Mouse (Mus musculus): ENCODE measurements at regions not wholly inside any gene's neighbourhood (a gene's known extent, or its start where the extent isn't known, plus 50 kb on each side); places are given as distances from the start of the nearest gene placed in this dataset.

DNA sequence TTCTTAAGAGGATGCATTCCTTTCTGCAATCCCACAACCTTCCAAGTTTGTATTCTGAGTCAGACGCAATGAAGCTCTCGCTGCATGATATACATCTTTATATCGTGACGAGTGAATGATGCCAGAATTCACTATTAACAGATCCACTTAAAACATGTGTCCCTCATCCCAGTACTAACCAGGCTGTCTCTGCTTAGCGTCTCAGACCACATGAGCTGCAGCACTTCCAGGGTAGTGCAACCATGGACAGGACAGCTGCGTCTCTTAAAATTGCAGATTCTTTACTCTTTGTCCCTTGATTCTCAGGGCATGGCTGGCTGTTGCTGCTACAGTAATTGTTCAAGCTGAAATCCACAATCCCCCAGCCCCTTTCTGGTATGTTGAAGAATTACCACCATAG is 491.9 kb downstream of the Dcdc2c start:
- Histone ChIP-seq H3K9ac (ENCODE audit: low read length) (no peak overlapping the region), H3K4me3 (ENCODE audit: low read depth, low read length) (no peak overlapping the region), H3K36me3 (ENCODE audit: control insufficient read depth, insufficient read depth, low read length) (no peaks in the 10 kb centered on the region), H3K27ac (ENCODE audit: low read depth) (no peak overlapping the region), H3K27me3 (replicated peaks; ENCODE audit: control insufficient read depth, insufficient read depth, low read length) (no peaks in the 10 kb centered on the region), H3K4me1 (replicated peaks; ENCODE audit: control insufficient read depth, insufficient read depth, low read length) (no peaks in the 10 kb centered on the region), H3K4me2 (ENCODE audit: low read length) (no peak overlapping the region), H3K9me3 (ENCODE audit: control insufficient read depth, low read length) (no peaks in the 10 kb centered on the region)
- DNase-seq (ENCODE audit: low spot score) = no peak
- no peak; the same call in 1 of the 2 replicates for ATAC-seq (replicated peaks; ENCODE audit: low FRiP score, low TSS enrichment, low read depth)
- WGBS = 29% methylated on average over 6 of the region's 6 CpGs

DNA sequence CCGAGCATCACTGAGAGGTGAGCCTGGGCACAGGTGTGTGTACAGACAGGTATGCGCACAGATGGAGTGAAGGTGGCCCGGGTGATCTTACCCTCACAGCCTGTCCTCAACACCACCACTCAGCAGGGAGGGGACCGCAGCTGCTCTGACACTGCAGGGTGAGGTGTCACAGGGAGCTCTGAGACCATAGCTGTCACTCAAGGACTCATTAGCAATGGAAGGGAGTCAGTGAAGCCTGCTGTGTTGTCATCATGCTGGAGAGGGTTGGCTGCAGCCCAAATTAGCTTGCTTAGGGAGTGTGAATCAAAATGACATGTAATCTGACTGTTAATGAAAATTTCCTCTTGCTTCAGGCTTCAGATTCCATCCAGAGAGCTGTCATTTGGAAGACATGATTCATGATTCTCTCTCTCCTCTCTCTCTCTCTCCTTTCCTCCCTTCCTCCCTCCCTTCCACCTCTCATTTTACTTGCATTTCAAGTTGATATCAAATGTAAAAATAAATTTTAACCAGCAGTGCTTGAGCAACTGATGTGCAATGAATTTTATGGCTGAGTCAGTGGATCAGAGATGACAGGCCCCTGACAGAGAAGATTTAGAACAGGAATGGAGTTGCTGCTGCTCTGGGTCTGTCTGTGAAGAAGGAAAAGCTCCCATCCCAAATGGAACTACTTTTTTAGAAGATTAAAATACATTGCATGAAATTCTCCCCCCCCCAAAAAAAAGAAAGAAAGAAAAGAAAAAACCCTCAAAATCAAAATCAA is 496.5 kb downstream of the Dcdc2c start:
- Histone ChIP-seq H3K36me3 (ENCODE audit: control insufficient read depth, insufficient read depth, low read length) (no peaks in the 10 kb centered on the region), H3K27ac (ENCODE audit: low read depth) (no peak overlapping the region), H3K4me1 (replicated peaks; ENCODE audit: control insufficient read depth, insufficient read depth, low read length) (no peaks in the 10 kb centered on the region), H3K4me3 (ENCODE audit: low read depth, low read length) (no peak overlapping the region), H3K27me3 (replicated peaks; ENCODE audit: control insufficient read depth, insufficient read depth, low read length) (no peaks in the 10 kb centered on the region), H3K9me3 (ENCODE audit: control insufficient read depth, low read length) (no peaks in the 10 kb centered on the region), H3K4me2 (ENCODE audit: low read length) (no peak overlapping the region), H3K9ac (ENCODE audit: low read length) (no peak overlapping the region)
- ATAC-seq (replicated peaks; ENCODE audit: low FRiP score, low TSS enrichment, low read depth) (no peak), DNase-seq (ENCODE audit: low spot score) (no peak)
- 52% methylated on average over 4 of the region's 4 CpGs for WGBS

DNA sequence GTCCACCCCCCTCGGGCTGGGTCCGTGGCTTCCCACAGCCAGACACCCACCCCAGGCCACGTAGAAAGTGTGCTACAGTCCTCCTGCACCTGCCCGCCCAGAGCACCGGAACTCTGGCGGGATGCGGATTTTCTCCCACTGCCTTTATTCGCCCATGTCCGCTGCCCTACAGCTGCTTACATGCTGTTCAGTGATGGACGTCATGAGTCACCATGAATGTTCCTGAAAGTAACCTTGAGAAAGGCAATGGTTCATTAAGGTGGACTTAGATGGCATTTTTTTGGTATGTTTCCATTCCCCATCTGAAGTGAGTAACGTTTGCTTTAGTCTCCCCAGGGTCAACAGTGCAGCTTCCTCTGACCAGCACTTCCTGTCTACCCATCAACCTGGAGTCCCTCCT is 497.8 kb downstream of the Dcdc2c start:
- Histone ChIP-seq H3K4me2 (ENCODE audit: low read length) (no peak overlapping the region), H3K4me1 (replicated peaks; ENCODE audit: control insufficient read depth, insufficient read depth, low read length) (no peaks in the 10 kb centered on the region), H3K36me3 (ENCODE audit: control insufficient read depth, insufficient read depth, low read length) (no peaks in the 10 kb centered on the region), H3K9ac (ENCODE audit: low read length) (no peak overlapping the region), H3K27me3 (replicated peaks; ENCODE audit: control insufficient read depth, insufficient read depth, low read length) (no peaks in the 10 kb centered on the region), H3K27ac (ENCODE audit: low read depth) (no peak overlapping the region), H3K9me3 (ENCODE audit: control insufficient read depth, low read length) (0 out of 2 replicates have a peak, but pooled peaks cover 2% of the 10 kb centered on the region), H3K4me3 (ENCODE audit: low read depth, low read length) (no peak overlapping the region)
- no peak for DNase-seq (ENCODE audit: low spot score)
- no peak for ATAC-seq (replicated peaks; ENCODE audit: low FRiP score, low TSS enrichment, low read depth)
- WGBS = 92% methylated on average over 11 of the region's 11 CpGs

DNA sequence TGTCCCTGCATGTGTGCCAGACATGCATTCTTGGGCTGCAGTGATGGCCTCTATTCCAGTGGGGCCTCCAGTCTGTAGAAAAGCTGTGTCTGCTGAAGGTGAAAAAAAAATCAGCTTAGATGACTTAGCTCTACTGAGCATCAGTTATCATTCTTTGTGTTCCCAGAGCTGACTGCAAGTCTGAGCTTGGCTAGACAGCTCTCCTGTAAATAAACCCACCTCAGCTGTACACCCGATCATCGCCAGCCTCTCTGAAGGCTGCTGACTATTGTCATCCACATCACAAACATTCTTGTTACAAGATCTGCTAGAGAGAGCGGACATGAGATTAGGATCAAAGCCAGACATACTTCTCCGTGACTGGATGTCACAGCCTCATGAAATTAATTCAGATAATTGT is 504.2 kb downstream of the Dcdc2c start:
- H3K9ac ChIP-seq (ENCODE audit: low read length) = no peak overlapping the region
- H3K27me3 ChIP-seq (replicated peaks; ENCODE audit: control insufficient read depth, insufficient read depth, low read length) = no peaks in the 10 kb centered on the region
- no peak for ATAC-seq (replicated peaks; ENCODE audit: low FRiP score, low TSS enrichment, low read depth)
- no peak overlapping the region for H3K4me3 ChIP-seq (ENCODE audit: low read depth, low read length)
- no peak overlapping the region for H3K4me2 ChIP-seq (ENCODE audit: low read length)
- 0 out of 2 replicates have a peak, but pooled peaks cover 2% of the 10 kb centered on the region for H3K9me3 ChIP-seq (ENCODE audit: control insufficient read depth, low read length)
- H3K27ac ChIP-seq (ENCODE audit: low read depth) = no peak overlapping the region
- H3K36me3 ChIP-seq (ENCODE audit: control insufficient read depth, insufficient read depth, low read length) = no peaks in the 10 kb centered on the region
- H3K4me1 ChIP-seq (replicated peaks; ENCODE audit: control insufficient read depth, insufficient read depth, low read length) = no peaks in the 10 kb centered on the region
- DNase-seq (ENCODE audit: low spot score) = no peak
- WGBS = 37% methylated on average over 4 of the region's 4 CpGs

DNA sequence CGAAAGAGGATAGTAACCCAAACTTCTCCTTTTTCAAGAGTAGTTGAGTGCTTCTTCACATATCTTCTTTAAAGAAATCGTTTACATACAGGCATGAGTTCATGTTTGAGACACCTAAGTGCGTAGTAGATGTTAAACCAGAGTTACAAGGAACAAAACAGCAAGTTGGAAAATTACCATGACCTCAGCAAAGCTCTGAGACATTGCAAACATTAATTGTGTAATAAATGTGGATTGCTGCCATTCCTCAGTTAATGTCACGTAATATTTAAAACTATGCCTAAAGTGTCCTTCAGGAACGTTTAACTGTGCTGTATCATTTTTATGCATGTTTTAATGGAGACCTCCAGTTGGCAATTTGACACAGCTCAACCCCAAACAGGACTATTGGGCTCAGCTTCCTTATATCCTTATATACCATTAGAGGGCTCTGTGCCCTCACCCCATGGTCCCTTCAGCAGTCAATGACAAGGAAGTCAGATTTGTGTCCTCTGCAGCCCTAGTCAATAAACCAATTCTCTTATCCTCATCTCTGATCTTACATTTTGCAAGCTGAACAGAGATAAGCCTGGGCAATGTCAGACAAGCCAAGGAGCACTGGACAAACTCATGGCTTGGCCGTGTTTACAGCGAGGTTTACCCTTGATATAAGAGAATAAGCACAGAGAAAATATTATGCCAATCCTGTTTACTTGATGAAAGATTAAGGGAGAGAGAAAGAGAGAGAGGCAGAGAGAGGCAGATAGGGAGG is 513.9 kb downstream of the Dcdc2c start:
- Histone ChIP-seq H3K27ac (ENCODE audit: low read depth) (no peak overlapping the region), H3K4me3 (ENCODE audit: low read depth, low read length) (no peak overlapping the region), H3K4me1 (replicated peaks; ENCODE audit: control insufficient read depth, insufficient read depth, low read length) (no peaks in the 10 kb centered on the region), H3K36me3 (ENCODE audit: control insufficient read depth, insufficient read depth, low read length) (no peaks in the 10 kb centered on the region), H3K4me2 (ENCODE audit: low read length) (no peak overlapping the region), H3K9ac (ENCODE audit: low read length) (no peak overlapping the region), H3K27me3 (replicated peaks; ENCODE audit: control insufficient read depth, insufficient read depth, low read length) (no peaks in the 10 kb centered on the region), H3K9me3 (ENCODE audit: control insufficient read depth, low read length) (no peaks in the 10 kb centered on the region)
- DNase-seq (ENCODE audit: low spot score) = no peak
- ATAC-seq (replicated peaks; ENCODE audit: low FRiP score, low TSS enrichment, low read depth) = no peak
- 55% methylated on average over 7 of the region's 7 CpGs for WGBS

DNA sequence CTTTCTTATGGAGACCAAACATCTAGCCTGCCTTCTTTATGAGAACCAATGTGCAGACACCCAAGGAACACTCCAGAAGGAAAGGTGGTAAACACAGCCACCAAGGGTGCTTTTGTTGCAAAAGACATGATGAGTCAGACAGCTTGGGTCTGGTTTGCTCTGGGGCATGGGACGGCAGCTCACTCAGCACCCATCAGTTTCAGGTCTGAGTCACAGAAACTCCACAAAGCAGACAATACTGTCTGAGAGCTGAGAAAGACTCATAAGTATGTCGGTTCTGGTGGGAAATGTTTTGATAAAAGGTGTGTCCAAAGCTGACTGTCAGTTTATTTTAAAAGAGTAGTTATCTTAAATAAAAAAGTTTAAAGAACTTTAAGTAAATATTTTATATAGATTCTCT is 553.0 kb downstream of the Dcdc2c start:
- no peaks in the 10 kb centered on the region for H3K36me3 ChIP-seq (ENCODE audit: control insufficient read depth, insufficient read depth, low read length)
- H3K9ac ChIP-seq (ENCODE audit: low read length) = no peak overlapping the region
- H3K4me3 ChIP-seq (ENCODE audit: low read depth, low read length) = no peak overlapping the region
- no peak overlapping the region for H3K27ac ChIP-seq (ENCODE audit: low read depth)
- no peaks in the 10 kb centered on the region for H3K27me3 ChIP-seq (replicated peaks; ENCODE audit: control insufficient read depth, insufficient read depth, low read length)
- 59% methylated on average over 2 of the region's 2 CpGs for WGBS
- ATAC-seq (replicated peaks; ENCODE audit: low FRiP score, low TSS enrichment, low read depth) (no peak), DNase-seq (ENCODE audit: low spot score) (no peak)
- H3K9me3 ChIP-seq (ENCODE audit: control insufficient read depth, low read length) = no peaks in the 10 kb centered on the region
- H3K4me2 ChIP-seq (ENCODE audit: low read length) = no peak overlapping the region
- H3K4me1 ChIP-seq (replicated peaks; ENCODE audit: control insufficient read depth, insufficient read depth, low read length) = no peaks in the 10 kb centered on the region

DNA sequence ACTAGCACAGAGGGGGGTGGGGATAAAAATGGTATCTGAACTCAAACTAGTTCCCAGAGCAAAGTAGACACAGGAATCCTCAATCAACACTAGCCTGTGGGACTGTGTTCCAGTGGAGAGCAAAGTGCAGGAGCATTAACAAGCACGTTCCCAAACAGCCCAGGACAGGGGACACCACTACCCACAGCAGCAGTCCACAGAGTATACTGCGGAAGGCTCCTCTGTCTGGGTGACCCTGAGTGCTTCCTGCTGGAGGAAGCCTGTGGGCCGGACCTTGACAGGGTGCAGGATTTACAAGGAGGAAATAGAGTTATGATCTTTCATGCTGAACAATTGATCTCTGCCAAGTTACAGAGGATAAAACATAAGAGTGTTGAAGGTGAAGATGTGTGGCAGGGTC is 560.0 kb downstream of the Dcdc2c start:
- no peak for DNase-seq (ENCODE audit: low spot score)
- H3K36me3 ChIP-seq (ENCODE audit: control insufficient read depth, insufficient read depth, low read length) = no peaks in the 10 kb centered on the region

DNA sequence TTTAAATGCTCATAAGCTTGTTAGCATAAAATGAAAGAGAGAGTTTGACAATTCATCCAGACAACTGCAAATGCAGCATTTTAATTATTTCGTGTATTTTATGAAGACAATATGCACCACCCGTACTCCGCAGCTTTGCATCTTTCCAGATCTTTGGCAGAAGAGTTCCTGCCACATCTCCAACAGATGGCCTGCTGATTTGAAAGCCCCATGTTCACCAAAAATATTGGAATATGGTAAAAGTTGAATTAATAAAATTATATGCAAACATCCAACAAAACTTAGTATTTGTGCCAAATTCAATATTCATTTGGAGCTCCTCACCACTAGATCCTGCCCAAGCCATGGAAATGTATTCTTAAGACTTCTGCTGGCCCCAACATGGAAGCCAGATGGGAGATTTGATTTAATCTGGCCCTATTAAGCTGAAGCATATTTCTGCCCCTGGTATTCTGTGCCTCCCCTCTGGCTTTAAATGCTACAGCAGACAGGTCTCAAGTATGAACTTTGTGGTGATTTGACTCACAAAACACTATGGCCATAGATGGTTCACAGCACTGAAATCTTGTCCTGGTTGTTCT is 567.8 kb downstream of the Dcdc2c start:
- Histone ChIP-seq H3K36me3 (ENCODE audit: control insufficient read depth, insufficient read depth, low read length) (no peaks in the 10 kb centered on the region), H3K4me3 (ENCODE audit: low read depth, low read length) (no peak overlapping the region), H3K9me3 (ENCODE audit: control insufficient read depth, low read length) (no peaks in the 10 kb centered on the region), H3K27me3 (replicated peaks; ENCODE audit: control insufficient read depth, insufficient read depth, low read length) (no peaks in the 10 kb centered on the region), H3K9ac (ENCODE audit: low read length) (no peak overlapping the region), H3K27ac (ENCODE audit: low read depth) (no peak overlapping the region), H3K4me1 (replicated peaks; ENCODE audit: control insufficient read depth, insufficient read depth, low read length) (0 out of 2 replicates have a peak, but pooled peaks cover 5% of the 10 kb centered on the region), H3K4me2 (ENCODE audit: low read length) (no peak overlapping the region)
- 92% methylated on average over 3 of the region's 3 CpGs for WGBS
- ATAC-seq (replicated peaks; ENCODE audit: low FRiP score, low TSS enrichment, low read depth) (no peak), DNase-seq (ENCODE audit: low spot score) (no peak)

More for the DNA sequence above, 560.0 kb downstream of the Dcdc2c start:
- no peak for ATAC-seq (replicated peaks; ENCODE audit: low FRiP score, low TSS enrichment, low read depth)
- 57% methylated on average over 3 of the region's 3 CpGs for WGBS
- Histone ChIP-seq H3K9ac (ENCODE audit: low read length) (no peak overlapping the region), H3K27ac (ENCODE audit: low read depth) (no peak overlapping the region), H3K4me1 (replicated peaks; ENCODE audit: control insufficient read depth, insufficient read depth, low read length) (no peaks in the 10 kb centered on the region), H3K4me2 (ENCODE audit: low read length) (no peak overlapping the region), H3K4me3 (ENCODE audit: low read depth, low read length) (no peak overlapping the region), H3K27me3 (replicated peaks; ENCODE audit: control insufficient read depth, insufficient read depth, low read length) (no peaks in the 10 kb centered on the region), H3K9me3 (ENCODE audit: control insufficient read depth, low read length) (no peaks in the 10 kb centered on the region)

Data from intestine, embryonic 14.5 days (tissue).